Mouse (Mus musculus) bone marrow, adult 2 months (tissue): ENCODE measurements around the gene Fscb.

Source experiments
- CTCF ChIP-seq: fragments of 200-500 bp; IDR thresholded peaks from 2 replicates; pipeline ENCODE4 v1.5.1; 2011; ENCODE audit warnings: low read length, control low read depth; ENCODE audit not compliant: control insufficient read depth, insufficient read depth
- POLR2A ChIP-seq: fragments of 200-500 bp; IDR thresholded peaks from 2 replicates; pipeline ENCODE4 v1.6.1; 2011; ENCODE audit warnings: low read depth, mild to moderate bottlenecking, control low read depth, low read length, borderline replicate concordance; ENCODE audit not compliant: control insufficient read depth

DNA sequence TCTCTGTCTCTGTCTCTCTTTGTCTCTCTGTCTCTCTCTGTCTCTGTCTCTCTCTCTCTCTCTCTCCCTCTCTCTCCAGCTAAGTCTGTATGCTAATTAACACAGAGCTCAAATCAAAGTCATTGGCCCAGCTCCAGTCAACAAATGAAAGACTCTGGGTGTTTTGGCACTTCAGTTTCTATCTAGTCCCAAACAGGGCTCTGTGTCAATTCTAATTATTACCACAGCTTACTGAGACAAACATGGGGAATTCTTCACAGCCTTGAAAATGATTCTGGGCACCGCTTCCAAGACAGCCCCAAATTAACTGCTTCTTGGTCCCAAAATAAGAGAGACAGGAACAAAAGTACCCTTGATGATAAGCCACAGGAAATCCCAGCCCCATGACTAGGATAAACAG lies 38.9 kb upstream of the Fscb start:
- TF ChIP-seq POLR2A: no peak
- TF ChIP-seq CTCF: no peak
